Mouse (Mus musculus) monocyte, adult 59 days (primary cell): ENCODE measurements around the gene Gm3486. TPM values are rescaled to one million over a fixed set of nuclear protein-coding genes. Genes with fewer than 3 reads are reported as not detected.

Source experiments
- total RNA-seq, 2 experiments: library from RNA; stranded (reverse); gene quantifications; one replicate each; pipeline ENCODE4 v1.2.4; 2023

Gm3486 gene
- total RNA-seq, result not detected

GRCm38 (mm10) chr14:41489385-41489784 lies at the start of gene Gm3486:
TSS of gene Gm3486 (minus strand) at chr14:41489485.

GRCm38 (mm10) chr14:41453418-41453817 lies 35.9 kb downstream of the Gm3486 start, which contains the start of gene Gm7954:
TSS of gene Gm7954 (minus strand) at chr14:41453518.

Other genes with a start within 250 kb of the Gm3486 start
- not detected for gene Gm2832, start 210.7 kb downstream of the Gm3486 start, total RNA-seq
- gene Gm5798, start 140.9 kb downstream of the Gm3486 start, total RNA-seq, result not detected
- gene Gm7945, start 103.1 kb downstream of the Gm3486 start, total RNA-seq, result not detected
- gene Gm6482, start 81.2 kb downstream of the Gm3486 start, total RNA-seq, result not detected
- gene Gm7954, start 36.0 kb downstream of the Gm3486 start, total RNA-seq, result not detected
- gene Gm7970, start 66.1 kb upstream of the Gm3486 start, total RNA-seq, result not detected
- not detected for gene 1700049E17Rik2, start 83.7 kb upstream of the Gm3486 start, total RNA-seq
- gene Gm3072, start 135.1 kb upstream of the Gm3486 start, total RNA-seq, result not detected
- gene Gm3676, start 157.0 kb upstream of the Gm3486 start, total RNA-seq, result not detected
- gene Gm8068, start 212.4 kb upstream of the Gm3486 start, total RNA-seq, result not detected